Mouse (Mus musculus): Measurements from ENCODE around the gene Ptcd2.
"Not testable (repeated sequence)": the region's sequence is repeated elsewhere in the genome, so short reads cannot be mapped to it uniquely, and the experiment has no call there.

Ptcd2 gene

GRCm38 (mm10) chr13:99355072-99355471 is 10.6 kb upstream of the Ptcd2 start:
- DNase-seq, result no peak

GRCm38 (mm10) chr13:99353490-99353851 is 9.0 kb upstream of the Ptcd2 start:
- DNase-seq, result no peak

- DNase-seq, result peak; percentile 94 to 98
Observed at GRCm38 (mm10) chr13:99352758-99353489, 8.4 kb upstream of the Ptcd2 start.

GRCm38 (mm10) chr13:99351596-99351995 is 7.1 kb upstream of the Ptcd2 start:
- DNase-seq, result no peak

- no peak for DNase-seq
Observed at GRCm38 (mm10) chr13:99351186-99351585, 6.7 kb upstream of the Ptcd2 start.

GRCm38 (mm10) chr13:99350009-99350408 is 5.5 kb upstream of the Ptcd2 start:
- no peak for DNase-seq

GRCm38 (mm10) chr13:99343876-99344598 is 468 bp downstream of the Ptcd2 start:
- peak in 1 of 2 experiments; percentile 8 for DNase-seq

- DNase-seq, result no peak
Observed at GRCm38 (mm10) chr13:99341504-99341903, 3.0 kb downstream of the Ptcd2 start.

GRCm38 (mm10) chr13:99337510-99337909 is 7.0 kb downstream of the Ptcd2 start:
- DNase-seq, result no peak

- no peak for DNase-seq
Observed at GRCm38 (mm10) chr13:99331255-99331654, 13.2 kb downstream of the Ptcd2 start.

- DNase-seq, result not testable (repeated sequence)
Observed at GRCm38 (mm10) chr13:99324337-99324685, 20.2 kb downstream of the Ptcd2 start.

- DNase-seq, result peak in 1 of 2 experiments; percentile 12
Observed at GRCm38 (mm10) chr13:99323632-99324336, 20.7 kb downstream of the Ptcd2 start.

GRCm38 (mm10) chr13:99322915-99323314 is 21.6 kb downstream of the Ptcd2 start:
- not testable (repeated sequence) for DNase-seq

GRCm38 (mm10) chr13:99320453-99320852 is 24.1 kb downstream of the Ptcd2 start:
- no peak for DNase-seq

GRCm38 (mm10) chr13:99317058-99317457 is 27.4 kb downstream of the Ptcd2 start:
- DNase-seq, result peak; percentile 37 to 79

GRCm38 (mm10) chr13:99316366-99316765 is 28.1 kb downstream of the Ptcd2 start:
- no peak for DNase-seq

GRCm38 (mm10) chr13:99314657-99315181 is 29.8 kb downstream of the Ptcd2 start:
- DNase-seq, result no peak

- DNase-seq, result no peak
Observed at GRCm38 (mm10) chr13:99314098-99314497, 30.4 kb downstream of the Ptcd2 start.

GRCm38 (mm10) chr13:99308393-99308792 is 36.1 kb downstream of the Ptcd2 start:
- no peak for DNase-seq

- DNase-seq, result peak in 1 of 2 experiments; percentile 68
Observed at GRCm38 (mm10) chr13:99307930-99308359, 36.6 kb downstream of the Ptcd2 start.

GRCm38 (mm10) chr13:99306164-99306563 is 38.3 kb downstream of the Ptcd2 start:
- DNase-seq, result no peak

- DNase-seq, result no peak
Observed at GRCm38 (mm10) chr13:99305186-99305585, 39.3 kb downstream of the Ptcd2 start.

GRCm38 (mm10) chr13:99304365-99304764 is 40.1 kb downstream of the Ptcd2 start:
- no peak for DNase-seq
